Mouse (Mus musculus) brain, embryonic 18.5 days (tissue): ENCODE measurements around the gene Gtf2h5.

Experiments
- DNase-seq: peaks from one replicate; pipeline ENCODE4 v3.0.0-alpha.2; 2012; ENCODE audit warnings: low read depth, low spot score

Gtf2h5 gene

DNA sequence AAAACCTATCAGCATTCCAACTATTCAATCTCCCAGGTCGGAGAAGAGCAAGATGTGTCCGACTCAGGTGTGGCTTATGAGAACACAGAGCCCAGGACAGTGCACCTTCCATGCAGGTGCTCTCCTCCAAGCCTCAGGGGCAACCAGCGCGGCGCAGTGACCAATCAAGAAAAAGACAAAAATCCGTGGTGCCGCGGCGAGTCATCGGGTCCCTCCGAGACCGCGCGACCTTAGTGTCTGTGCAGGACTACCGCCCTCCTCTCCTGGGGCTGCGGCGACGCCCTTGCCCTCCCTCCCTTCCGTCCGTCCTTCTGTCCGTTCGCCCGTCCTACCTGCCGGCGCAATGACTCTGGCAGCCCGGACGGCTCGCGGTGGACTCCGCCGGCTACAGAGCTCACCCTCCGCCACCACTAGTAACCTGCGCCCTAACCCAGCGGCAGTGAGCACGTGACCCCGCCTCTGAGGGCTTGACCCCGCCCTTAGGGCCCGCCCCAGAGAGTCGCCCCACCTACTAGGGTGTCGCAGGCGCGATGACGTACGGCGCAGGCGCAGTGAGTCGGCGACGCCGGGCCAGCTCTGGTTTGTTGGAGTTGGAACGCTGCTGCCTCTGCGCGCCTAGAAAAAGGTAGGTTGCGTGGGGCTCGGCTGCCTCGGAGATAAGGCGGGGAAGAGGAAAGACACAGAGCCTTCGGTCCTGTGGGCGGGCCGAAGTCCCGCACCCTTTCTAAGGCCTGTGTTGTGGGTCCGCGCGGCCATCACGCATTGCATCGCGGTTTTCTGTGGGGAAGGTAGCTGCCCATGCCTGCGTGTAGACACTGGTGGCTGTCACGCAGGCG is at the start of gene Gtf2h5, which contains the start of gene Serac1:
TSS of gene Gtf2h5 (plus strand) at position 500 of the 836 bp plus-strand sequence.
TSS of gene Serac1 (minus strand) at position 455 of the 836 bp plus-strand sequence.
- peak; percentile 89 for DNase-seq

DNA sequence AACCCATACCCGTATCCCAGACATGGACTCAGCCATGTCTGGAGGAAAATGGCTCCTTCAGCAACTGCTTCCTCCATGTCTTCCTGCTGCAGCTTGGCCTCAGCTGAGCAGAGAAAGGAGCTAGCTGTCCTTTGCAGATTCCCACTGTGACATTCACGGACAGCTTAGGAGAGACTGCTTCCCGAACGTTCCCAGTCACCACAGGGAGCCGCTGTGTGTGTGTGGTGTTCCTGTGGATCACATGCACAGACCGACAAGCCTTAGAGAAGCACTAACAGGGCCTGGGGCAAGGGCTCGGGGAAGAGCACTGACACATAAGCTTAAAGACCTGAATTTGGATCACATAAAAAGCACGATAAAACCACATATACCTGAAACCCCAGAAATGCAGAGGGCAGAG is 43.9 kb upstream of the Gtf2h5 start:
- no peak for DNase-seq

DNA sequence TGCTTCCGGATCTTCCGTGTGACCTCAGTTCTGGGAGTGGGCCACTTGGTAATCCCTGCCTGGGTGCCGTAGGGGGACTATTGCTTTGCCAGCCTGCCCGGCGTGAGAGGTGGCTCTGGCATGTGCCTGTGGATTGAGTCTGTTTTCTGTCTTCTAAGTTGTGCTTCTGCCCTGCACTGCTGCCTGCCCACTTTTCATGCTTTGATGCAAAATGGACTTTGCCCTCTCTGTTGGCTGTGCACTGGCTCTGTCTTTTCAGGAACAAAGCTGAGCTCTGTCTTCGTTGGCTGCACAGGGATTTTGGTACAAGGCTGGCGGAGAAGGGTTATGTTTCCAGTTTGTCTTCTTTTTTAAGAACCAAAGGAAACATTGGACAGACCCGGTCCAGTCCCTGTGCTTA is 43.1 kb upstream of the Gtf2h5 start:
- no peak for DNase-seq

DNA sequence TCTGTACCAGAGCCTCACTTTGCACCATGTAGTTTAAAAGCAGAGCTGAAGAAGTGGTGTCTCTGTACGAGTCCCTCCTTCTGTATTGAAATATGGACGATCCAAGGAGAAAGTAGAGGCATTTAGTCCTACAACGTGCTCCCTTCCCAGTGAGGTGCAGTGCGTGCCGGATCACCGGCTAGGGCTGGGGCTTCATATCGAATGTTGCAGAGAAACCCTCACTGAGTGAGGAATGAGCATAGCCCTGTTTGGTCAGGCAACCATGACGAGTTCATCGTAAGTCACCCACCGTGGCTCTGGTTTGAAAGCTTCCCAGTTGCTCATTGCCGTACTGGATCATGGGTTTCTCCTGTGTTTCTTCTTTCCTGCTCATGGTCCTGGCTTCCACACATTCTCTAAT is 42.7 kb upstream of the Gtf2h5 start:
- DNase-seq = no peak

DNA sequence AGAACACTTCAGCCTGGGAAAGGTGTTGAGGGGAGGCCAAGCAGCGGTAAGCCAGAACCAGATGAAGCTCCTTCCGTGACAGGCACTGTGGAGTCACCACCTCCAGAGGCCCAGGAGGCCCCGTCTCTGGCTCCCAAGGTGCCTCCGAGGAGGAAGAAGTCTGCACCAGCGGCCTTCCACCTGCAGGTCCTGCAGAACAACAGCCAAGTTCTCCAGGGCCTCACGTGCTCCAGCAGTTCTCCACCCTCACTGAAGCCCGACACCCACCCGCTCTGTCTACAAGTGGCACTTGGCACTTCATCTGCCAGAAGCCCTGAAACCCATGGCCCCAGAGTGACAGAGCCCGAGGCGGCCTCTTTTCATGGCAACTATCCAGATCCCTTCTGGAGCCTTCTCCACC is 42.1 kb upstream of the Gtf2h5 start:
- DNase-seq = no peak

DNA sequence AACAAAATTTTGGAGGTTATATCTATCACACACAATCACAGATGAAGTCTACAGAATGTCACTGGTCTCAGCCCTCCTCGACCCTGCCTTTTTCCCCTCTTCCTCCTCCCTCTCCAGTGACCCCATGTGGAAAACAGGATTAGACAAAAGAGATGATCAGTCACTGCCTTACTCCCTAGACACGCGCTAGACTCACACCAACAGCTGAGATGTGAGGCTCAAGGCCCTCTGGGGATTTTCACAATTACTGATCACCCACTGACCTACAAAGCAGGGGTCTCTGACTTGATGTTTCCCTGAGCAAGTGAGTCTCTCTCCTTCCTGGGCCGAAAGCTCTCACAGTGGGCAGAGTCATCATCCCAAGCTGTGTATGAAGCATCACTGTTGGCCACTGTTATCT is 26.8 kb upstream of the Gtf2h5 start:
- no peak for DNase-seq

DNA sequence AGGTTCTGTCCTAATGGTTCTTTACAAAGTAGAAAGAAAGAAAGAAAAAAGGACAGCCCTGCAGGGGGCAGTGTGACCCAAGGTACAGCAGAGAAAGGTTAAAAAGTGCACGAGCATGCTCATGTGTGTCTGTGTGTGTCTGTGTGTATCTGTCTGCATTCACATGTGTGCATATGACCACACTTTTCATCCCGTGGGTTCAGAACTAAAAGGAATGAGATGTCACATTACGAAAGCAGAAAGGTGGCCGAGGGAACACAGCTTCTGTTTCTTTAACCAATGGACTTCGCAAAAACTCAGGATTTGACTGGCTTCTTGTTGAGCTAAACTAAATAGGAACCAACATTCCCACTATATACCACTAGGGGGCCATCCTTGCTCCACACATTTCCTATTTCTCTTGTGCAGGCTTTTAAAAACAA is 24.6 kb upstream of the Gtf2h5 start:
- peak; percentile 24 for DNase-seq

DNA sequence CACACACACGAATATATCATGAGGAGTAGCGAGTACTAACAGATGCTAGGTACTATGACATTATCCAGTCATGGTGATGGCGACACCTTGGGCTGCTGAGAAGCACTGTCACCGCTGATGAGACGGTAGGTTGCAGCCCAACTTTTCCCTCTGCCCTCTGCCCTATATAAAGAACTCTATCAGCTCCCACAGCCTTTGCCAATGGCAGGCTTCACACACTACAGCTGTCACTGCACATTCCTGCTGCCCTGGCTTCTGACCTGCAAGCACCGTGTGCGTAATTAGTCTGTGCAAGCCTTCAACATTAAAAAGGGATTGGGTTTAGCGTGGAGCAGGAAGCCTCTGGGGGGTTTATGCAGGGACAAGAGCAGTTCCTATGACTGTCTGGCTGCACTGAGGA is 16.8 kb upstream of the Gtf2h5 start:
- DNase-seq = no peak

DNA sequence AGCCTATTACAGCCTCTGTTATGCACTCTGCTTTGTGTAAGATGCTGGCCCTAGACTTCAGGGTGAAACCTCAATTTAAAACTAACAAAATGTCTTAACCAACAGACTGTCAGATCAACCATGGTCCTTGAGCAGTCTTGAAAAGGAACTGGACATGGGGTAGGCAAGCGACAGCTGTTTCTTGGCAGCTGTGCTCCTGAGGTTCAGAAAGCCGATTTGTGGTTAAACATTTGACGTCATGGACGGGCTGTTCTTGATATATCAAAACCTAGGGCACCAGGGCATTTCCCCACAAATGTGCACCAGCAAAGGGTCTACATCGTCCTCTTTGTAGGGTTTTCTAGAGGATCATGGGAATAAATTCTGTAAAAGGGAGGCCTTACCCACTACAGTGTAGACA is 16.1 kb upstream of the Gtf2h5 start:
- DNase-seq = no peak

DNA sequence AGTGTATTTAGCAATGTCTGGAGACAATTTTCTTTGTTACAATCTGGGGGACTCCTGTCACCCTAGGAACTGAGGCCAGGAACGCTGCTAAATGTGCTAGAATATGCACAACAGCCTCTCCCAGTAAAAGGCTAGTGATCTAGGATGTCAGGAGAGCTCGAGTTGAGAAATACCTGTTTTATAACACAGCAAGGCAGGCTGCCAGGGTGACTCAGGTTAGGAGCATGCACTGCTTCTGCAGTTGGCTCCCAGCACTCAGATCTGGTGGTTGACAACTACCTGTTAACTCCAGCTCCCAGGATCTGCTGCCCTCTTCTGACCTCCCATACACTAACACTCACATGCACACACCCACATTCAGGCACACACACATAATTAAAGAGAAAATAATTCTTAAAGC is 13.6 kb upstream of the Gtf2h5 start:
- no peak for DNase-seq

DNA sequence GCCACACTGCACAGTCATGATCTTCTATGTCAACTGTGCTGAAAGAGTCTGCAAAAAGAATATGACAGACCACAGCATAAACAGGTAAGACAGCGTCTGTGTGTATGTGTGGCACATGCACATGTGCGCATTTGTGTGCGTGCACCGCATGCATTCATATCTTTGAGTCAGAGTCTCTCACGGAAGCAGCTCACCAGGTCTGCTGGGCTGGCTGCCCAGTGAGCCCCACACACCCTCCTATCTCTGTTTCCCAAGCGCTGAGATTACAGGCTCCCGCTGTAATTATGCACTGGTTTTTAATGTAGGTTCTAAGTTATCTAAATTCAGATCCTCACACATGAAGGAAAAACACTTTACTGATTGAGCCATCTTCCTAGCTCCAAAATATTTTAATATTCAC is 12.0 kb upstream of the Gtf2h5 start:
- DNase-seq = no peak

DNA sequence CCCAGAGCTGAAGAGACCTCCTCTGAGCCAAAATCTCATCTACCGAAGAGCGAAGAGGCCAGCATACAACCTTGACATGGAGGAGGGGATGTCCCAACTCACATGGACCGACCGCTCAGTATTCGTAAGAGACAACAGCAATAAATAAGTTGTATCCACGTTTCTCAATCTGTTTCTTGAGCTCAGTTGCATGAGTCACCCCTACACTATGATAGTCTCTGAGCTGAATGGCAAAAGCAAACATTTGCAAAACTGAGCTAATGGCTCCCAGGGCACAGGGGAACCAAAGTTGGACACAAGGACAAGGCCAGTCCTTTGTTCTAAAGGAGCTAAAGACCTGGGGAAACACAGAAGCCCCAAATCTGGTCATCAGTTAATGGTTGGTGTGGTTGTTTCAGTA is 9.7 kb upstream of the Gtf2h5 start:
- DNase-seq = no peak

DNA sequence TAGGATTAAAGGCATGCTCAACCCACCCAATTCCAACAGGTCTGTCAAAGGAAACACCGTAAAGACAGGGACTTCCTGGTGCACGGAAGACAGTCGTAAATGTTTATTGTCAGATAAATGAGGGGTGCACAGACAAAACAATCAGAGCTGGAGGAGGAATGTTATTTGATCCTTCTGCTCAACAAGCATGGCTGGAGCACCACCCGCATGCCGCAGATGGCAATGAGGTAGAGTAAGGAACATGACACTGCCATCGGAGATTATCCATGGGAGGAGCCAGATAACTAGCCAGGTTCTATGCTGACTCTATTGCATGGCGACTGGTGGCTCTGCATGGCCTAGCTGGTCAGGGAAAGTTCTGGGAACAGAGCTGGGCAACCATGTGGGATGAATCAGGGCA is 6.2 kb upstream of the Gtf2h5 start:
- DNase-seq = no peak

DNA sequence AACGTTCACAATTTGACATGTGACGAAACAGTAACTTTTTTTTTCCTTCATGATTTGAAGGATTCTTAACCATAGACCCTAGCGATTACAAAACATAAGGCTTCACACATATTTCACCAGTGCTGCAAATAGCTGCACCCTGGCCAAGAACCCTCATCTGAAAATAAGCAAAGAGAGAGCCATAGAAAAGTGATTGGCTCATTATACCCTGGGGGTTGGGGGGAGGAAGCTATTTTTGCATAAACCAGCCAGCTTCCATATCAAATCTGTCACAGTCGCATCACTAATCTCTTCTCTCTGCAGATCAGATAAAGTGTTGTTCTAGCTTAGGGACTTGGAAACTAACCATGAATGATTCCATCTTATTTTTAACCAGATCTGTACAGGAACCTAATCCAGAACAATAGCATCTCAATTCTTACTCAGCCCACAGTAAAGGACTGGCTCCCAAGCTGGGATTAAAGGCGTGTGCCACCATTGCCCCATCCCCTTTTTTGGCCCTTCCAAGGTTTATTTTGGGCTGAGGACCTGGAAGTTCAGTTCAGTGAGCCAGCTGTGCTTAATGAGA is 3.8 kb downstream of the Gtf2h5 start:
- DNase-seq = no peak

DNA sequence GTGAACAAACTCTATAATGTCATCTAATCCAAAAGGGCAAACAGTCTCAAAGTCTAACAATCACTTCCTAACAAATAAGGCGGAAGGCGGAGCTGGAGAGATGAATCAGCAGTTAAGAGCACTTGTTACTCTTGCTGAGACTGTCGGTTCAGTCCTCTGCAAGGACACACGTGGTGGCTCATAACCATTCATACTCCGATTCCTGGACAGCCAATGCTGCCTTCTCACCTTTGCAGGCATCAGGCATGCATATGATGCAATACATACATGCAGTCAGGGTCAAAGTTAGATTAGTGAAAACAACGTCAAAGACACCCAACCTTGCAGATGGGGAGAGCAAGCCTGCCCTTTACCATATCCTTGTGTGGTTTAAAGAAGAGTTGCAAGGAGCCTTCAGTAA is 12.0 kb downstream of the Gtf2h5 start:
- no peak for DNase-seq

DNA sequence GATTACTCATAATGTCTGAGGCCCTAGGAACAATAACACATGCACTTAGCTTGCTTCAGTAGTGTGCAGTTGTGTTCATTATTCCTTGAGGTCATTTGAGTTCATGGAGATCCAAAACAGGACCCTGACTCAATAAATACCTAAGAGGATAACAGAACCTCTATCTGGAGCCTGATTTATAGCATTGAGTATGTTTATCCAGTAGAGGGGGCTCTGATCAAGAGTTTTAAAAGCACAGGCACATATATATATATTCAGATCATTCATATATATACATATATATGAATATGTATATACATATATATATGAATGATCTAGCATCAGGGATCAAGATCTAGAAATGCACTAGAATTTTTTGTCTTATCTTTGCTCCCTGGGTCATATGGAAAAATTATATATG is 16.0 kb downstream of the Gtf2h5 start:
- no peak for DNase-seq

DNA sequence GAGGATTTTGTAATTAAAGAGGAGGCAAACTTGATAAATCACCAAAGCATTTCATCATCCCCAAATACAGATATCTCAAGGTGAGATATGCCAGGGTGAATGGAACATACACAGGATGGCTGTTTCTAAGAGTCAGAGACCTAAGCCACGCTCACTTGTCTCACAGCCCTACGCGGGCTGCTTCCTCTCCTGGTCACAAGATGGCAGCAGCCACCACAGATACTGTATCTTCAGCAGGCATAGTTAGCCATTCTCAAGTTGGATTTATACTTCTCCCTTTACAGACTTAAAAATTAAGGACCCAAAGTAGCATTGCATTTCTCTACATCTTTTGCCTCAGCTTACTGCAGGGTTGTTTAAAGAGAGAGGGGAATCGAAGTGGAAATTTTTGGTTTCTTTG is 18.3 kb downstream of the Gtf2h5 start:
- DNase-seq = no peak

DNA sequence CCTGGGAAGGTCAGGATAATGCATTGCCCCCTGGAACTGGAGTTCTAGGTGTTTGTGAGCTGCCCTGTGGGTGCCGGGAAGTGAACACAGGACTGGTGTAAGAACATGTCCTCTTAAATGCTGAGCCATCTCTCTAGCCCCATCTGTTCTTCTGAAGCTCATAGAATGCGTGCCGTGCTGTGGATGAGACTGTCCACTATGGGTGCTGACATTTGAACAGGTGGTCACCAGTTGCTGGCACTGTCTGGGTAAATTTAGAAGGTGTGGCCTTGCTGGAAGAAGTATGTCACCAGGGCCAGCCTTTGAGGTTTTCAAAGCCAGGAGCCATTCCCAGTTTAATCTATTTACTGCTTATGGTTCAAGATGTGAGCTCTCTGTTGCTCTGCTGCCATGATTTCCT is 22.7 kb downstream of the Gtf2h5 start:
- DNase-seq = no peak

DNA sequence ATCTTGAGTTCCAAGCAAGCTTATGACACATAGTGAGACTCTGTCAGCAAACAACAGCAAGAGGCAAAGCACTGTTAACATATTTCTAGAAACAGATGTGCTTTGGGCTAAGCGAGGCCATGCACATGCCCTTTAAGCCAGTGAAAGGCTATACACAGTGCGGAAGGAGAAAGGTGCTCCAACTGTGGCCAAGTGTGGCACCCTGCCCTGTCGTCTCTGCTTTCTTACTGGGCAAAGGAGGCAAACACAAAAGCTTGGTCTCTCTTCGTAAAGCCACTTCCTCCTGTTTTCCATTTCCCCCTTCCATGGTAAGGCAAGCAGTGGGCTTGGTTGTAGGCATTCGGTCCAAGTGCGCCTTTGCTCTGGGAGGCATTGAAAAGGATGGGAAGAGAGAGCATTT is 24.0 kb downstream of the Gtf2h5 start:
- no peak for DNase-seq

DNA sequence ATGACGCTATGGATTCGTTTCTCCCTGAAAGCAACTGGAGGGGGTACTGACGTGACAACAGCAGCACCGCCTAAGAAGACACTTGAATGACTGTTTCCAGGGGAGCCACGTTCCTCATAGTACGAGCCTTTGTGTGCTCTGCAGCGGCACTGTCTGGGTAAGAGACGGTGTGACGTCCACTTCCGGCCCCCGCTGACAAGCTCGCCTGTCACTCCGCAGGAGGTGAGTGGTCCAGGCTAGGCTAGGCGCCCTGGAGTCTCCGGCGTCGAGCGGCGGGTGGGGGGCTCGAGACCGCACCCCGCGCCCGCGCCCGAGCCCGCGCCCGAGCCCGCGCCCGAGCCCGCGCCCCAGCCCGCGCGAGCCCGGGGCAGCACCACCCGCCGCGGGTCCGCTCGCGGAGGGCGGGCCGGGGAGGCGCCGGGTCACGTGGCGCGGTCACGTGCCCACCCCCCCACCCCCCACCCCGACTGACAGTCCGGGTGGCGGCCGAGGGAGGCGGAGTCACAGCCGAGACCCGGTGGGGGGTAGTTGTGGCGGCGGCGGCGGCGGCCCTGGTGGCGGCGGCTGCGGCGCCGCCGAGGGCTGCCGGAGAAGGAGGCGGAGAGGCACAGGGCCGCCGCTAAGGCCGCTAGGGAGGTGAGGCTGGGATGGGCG is 26.9 kb downstream of the Gtf2h5 start, which contains the start of gene Tulp4:
TSS of gene Tulp4 (plus strand) at position 77 of the 654 bp plus-strand sequence.
- peak; percentile 88 for DNase-seq

DNA sequence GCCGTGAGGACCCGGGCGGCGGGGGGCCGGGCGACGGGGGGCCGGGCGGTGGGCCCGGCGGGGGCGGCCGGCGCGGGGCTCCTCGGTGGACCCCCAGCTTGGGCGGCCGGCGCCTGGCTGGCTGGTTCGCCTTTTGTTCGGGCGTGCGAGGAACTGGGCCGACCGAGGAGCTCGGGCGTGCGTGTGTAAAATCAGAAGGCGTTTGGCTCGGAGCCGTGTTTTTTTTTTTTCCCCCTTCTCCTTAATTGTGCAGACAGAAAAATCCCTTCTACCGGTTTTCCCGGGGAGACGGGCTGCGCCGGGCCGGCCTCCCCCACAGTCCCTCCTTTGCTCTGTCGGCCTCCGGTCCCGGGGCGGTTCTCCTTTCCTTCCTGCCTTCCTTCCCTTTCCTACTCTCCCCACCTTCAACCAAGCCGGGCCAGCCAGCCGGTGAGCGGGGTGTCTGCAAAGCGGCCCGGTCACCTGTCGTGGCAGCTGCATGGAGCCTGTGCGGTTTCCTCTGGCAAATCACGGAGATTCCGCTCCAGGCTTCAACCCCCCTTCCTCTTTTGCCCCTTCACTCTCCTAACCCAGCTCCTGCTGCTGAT is 27.5 kb downstream of the Gtf2h5 start:
- DNase-seq = peak; percentile 40

DNA sequence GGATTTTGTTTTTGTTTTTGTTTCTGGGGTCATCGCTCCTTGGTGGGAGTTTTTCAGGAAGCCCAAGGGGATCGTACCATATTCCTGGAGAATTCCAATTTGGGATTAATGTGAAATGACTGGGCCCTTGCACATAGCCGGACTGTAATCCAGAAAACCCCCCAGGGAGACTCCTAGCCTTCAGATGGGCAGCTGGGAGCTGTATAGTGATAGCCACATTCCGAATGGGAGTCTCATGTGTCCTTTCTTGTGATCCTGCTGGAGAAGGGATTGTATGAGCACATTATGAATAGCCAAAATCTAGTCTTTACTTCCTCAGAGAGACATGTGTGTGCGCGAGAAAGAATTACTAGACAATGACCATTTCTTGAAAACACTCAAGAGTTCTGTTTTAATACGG is 28.6 kb downstream of the Gtf2h5 start:
- no peak for DNase-seq
